Mouse (Mus musculus) E14TG2a.4 (cell line): ENCODE measurements around the gene Fryl.

Experiments
- CTCF ChIP-seq: conservative IDR thresholded peaks from 2 replicates; pipeline ENCODE4 v1.5.1; 2014; ENCODE audit warnings: low read length
- NANOG ChIP-seq: IDR thresholded peaks from 2 replicates; pipeline ENCODE4 v1.6.1; 2014; ENCODE audit warnings: borderline replicate concordance, low read length, mixed read lengths

DNA sequence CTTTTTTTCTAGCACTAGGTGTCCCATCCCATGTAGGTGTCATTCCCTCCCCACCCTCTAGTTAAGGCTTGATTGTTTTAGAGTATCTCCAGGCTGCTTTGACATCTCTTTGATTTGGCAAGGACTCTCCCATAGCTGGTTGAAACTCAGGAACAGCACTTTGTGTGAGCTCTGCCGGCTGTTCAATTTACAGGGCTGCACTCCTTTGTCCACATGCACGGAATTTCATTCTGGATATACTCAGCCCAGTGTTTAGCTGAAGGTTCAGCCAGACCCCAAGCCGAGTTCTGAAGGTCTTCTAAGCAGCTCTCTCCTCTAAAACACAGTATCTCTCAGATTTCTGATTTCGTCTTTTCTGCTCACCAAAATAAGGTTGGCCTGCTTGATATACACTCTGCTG lies 284.0 kb downstream of the Fryl start:
- TF ChIP-seq CTCF, result no peak
- no peak for TF ChIP-seq NANOG
